Mouse (Mus musculus) forelimb bud, embryonic 11.5 days (tissue): ENCODE measurements around the gene Itch.
"Not testable (repeated sequence)": the region's sequence is repeated elsewhere in the genome, so short reads cannot be mapped to it uniquely, and the experiment has no call there.

Source experiments
- DNase-seq: peaks from one replicate; pipeline ENCODE4 v3.0.0-alpha.2; 2012; ENCODE audit warnings: low read depth, low spot score

Gene Itch

GRCm38 (mm10) chr2:155149296-155149695 is 16.0 kb downstream of the Itch start:
- not testable (repeated sequence) for DNase-seq

- no peak for DNase-seq
Observed at GRCm38 (mm10) chr2:155207419-155207818, 74.1 kb downstream of the Itch start.

- no peak for DNase-seq
Observed at GRCm38 (mm10) chr2:155223145-155223544, 89.8 kb downstream of the Itch start.

- DNase-seq = no peak
Observed at GRCm38 (mm10) chr2:155224721-155225120, 91.4 kb downstream of the Itch start.

GRCm38 (mm10) chr2:155235746-155236361 is 102.5 kb downstream of the Itch start:
- no peak for DNase-seq

GRCm38 (mm10) chr2:155236362-155236992 is 103.2 kb downstream of the Itch start, which contains the start of gene Dynlrb1:
Dynlrb1 (plus strand) TSS chr2:155236533.
- DNase-seq = peak; percentile 98

GRCm38 (mm10) chr2:155237276-155237675 is 104.0 kb downstream of the Itch start:
- DNase-seq = no peak

GRCm38 (mm10) chr2:155240915-155241314 is 107.6 kb downstream of the Itch start:
- no peak for DNase-seq

GRCm38 (mm10) chr2:155242296-155242855 is 109.1 kb downstream of the Itch start:
- no peak for DNase-seq

GRCm38 (mm10) chr2:155246231-155246630 is 112.9 kb downstream of the Itch start:
- no peak for DNase-seq

GRCm38 (mm10) chr2:155248206-155248605 is 114.9 kb downstream of the Itch start:
- no peak for DNase-seq

- DNase-seq = no peak
Observed at GRCm38 (mm10) chr2:155248718-155249117, 115.4 kb downstream of the Itch start.

GRCm38 (mm10) chr2:155249588-155249987 is 116.3 kb downstream of the Itch start:
- no peak for DNase-seq

GRCm38 (mm10) chr2:155265526-155265925 is 132.2 kb downstream of the Itch start:
- no peak for DNase-seq

- DNase-seq = no peak
Observed at GRCm38 (mm10) chr2:155266896-155267295, 133.6 kb downstream of the Itch start.

- DNase-seq = no peak
Observed at GRCm38 (mm10) chr2:155271957-155272356, 138.6 kb downstream of the Itch start.

- no peak for DNase-seq
Observed at GRCm38 (mm10) chr2:155272396-155273170, 139.3 kb downstream of the Itch start.

GRCm38 (mm10) chr2:155273603-155274002 is 140.3 kb downstream of the Itch start:
- DNase-seq = no peak

GRCm38 (mm10) chr2:155276195-155276594 is 142.9 kb downstream of the Itch start, which contains the start of gene Map1lc3a:
Map1lc3a (plus strand) TSS chr2:155276297.
- DNase-seq = peak; percentile 98
